Mouse (Mus musculus) liver, adult 2 months (tissue): ENCODE measurements around the gene Emid1.

Experiments
- CTCF ChIP-seq: fragments of 200-500 bp; IDR thresholded peaks from 2 replicates; pipeline ENCODE4 v1.5.1; 2011; ENCODE audit warnings: low read depth, low read length, control low read depth
- POLR2A ChIP-seq: fragments of 200-500 bp; IDR thresholded peaks from 2 replicates; pipeline ENCODE4 v1.6.1; 2011; ENCODE audit warnings: low read length, control low read depth; ENCODE audit not compliant: insufficient read depth; ENCODE audit errors: extremely low read depth

- TF ChIP-seq POLR2A (no peak), CTCF (no peak)
These were observed 56.2 kb downstream of the Emid1 start for GRCm38 (mm10) chr11:5095877-5096276.
